Mouse (Mus musculus) intestine, embryonic 16.5 days (tissue): ENCODE results near the gene Iqgap1. TPM values are rescaled to one million over a fixed set of nuclear protein-coding genes. Genes with fewer than 3 reads are reported as not detected.

Experiments used
- ATAC-seq: fragments of 200-750 bp; cut with Nextera tagmentation; 2 replicates; pipeline ENCODE4 v1.8.0; 2017; ENCODE audit warnings: moderate TSS enrichment, moderate library complexity
- H3K27ac ChIP-seq: fragments of 300-500 bp; sonication (generic); 2 replicates; pipeline ENCODE4 v1.5.1; 2014; ENCODE audit warnings: mild to moderate bottlenecking, low read length
- H3K27me3 ChIP-seq: fragments of 300-500 bp; sonication (generic); replicated peaks from 2 replicates; pipeline ENCODE4 v1.6.1; 2014; ENCODE audit warnings: low read length, control low read depth, mixed read lengths; ENCODE audit not compliant: control insufficient read depth, insufficient read depth
- H3K36me3 ChIP-seq: fragments of 300-500 bp; sonication (generic); 2 replicates; pipeline ENCODE4 v1.6.1; 2014; ENCODE audit warnings: low read length, control low read depth; ENCODE audit not compliant: control insufficient read depth, insufficient read depth
- H3K4me1 ChIP-seq: fragments of 300-500 bp; sonication (generic); 2 replicates; pipeline ENCODE4 v1.6.1; 2014; ENCODE audit warnings: low read length, control low read depth, mixed read lengths; ENCODE audit not compliant: control insufficient read depth, insufficient read depth
- H3K4me2 ChIP-seq: fragments of 300-500 bp; sonication (generic); 2 replicates; pipeline ENCODE4 v1.6.1; 2014; ENCODE audit warnings: low read depth, low read length, control low read depth
- H3K4me3 ChIP-seq: fragments of 300-500 bp; sonication (generic); 2 replicates; pipeline ENCODE4 v1.5.1; 2014; ENCODE audit warnings: mild to moderate bottlenecking, low read length
- H3K9ac ChIP-seq: fragments of 300-500 bp; sonication (generic); 2 replicates; pipeline ENCODE4 v1.6.1; 2014; ENCODE audit warnings: low read depth, low read length
- H3K9me3 ChIP-seq: fragments of 300-500 bp; sonication (generic); 2 replicates; pipeline ENCODE4 v1.6.1; 2016; ENCODE audit warnings: low read length, control low read depth; ENCODE audit not compliant: control insufficient read depth
- WGBS: fragments of 180-500 bp; shearing (Covaris S2); extraction: QIAGEN DNeasy Blood & Tissue Kit; methylation state at CpG from one replicate; pipeline ENCODE4 v1.1.7; 2014; 5-methylcytosine and 5-hydroxymethylcytosine counted together
- polyA plus RNA-seq: library from polyadenylated mRNA; unstranded; fragments of >200 nt; fragmentation: Nextera tagmentation; extraction: Ambion mirVana; gene quantifications from 2 replicates; pipeline ENCODE4 v1.2.1, GENCODE M21; 2015

The Iqgap1 gene
- polyA plus RNA-seq, 1 experiment from 2014 or later, result 64.3 TPM

DNA sequence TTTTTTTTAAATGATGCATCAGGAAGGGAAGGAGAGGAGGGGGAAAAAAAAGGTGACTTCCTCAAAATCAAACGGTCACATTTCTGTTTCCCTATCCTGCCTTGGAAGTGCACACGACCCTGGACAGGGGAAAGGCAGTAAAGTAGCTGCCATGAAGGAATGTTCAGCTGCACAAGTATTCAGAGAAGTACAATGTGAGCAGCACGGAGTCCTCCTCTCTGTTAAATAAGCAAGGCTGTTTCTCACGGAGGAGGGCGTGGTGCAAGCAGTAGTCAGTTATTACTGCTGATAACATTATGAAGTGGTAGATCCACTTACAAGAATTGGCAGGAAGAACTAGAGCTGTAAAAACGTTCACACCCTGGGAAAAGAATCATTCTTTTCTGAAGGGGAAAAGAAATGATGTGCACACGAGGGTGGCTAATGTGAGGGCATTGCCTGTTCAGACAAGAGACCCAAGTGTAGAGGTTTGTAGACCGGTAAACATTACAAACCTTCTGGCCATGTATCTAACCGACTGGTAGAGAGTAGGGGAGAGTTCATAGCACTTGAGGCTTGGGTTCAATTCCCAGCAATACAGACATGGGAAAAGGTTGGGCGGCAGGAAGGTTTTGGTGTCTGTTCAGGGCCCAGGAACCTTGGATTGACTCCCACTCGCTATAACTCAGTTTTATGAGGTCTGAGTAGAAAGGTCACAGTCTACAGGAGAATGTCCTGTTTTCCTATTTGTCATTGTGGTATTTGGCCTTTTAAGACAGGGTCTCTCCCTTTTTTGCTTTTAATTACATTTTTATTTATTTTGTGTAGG is 1.7 kb downstream of the Iqgap1 start:
- no peaks in the 10 kb centered on the region for H3K27me3 ChIP-seq
- H3K36me3 ChIP-seq, result no peaks in the 10 kb centered on the region
- no peak overlapping the region for H3K9ac ChIP-seq
- no peaks in the 10 kb centered on the region for H3K9me3 ChIP-seq
- peak overlapping the region; percentile 79 for H3K27ac ChIP-seq
- 36% methylated on average over 11 of the region's 11 CpGs for WGBS
- ATAC-seq, result peak; percentile 94
- H3K4me3 ChIP-seq, result no peak overlapping the region
- H3K4me1 ChIP-seq, result peaks cover 2% of the 10 kb centered on the region
- H3K4me2 ChIP-seq, result no peak overlapping the region

DNA sequence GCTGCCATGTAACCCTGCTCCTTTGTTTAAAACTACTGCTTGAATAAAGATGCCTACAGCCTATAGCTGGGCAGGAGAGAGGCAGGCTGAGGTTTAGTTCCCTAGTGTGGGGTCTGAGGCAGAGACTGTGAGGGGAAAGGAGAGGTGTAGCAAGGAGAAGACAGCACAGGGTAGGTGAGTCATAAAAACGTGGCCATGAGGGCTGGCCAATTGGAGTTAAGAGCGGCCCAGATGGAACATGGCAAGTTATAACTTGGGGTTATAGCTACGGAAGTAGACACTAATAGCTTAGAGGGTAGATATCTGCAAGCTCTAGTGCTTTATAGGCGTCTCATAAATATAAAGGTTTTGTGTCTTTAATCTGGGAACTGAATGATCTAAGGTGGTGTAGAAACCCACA is 2.5 kb downstream of the Iqgap1 start:
- H3K4me3 ChIP-seq, result no peak overlapping the region
- H3K27me3 ChIP-seq, result no peaks in the 10 kb centered on the region
- no peaks in the 10 kb centered on the region for H3K9me3 ChIP-seq
- WGBS, result 57% methylated on average over 4 of the region's 4 CpGs
- H3K4me2 ChIP-seq, result no peak overlapping the region
- ATAC-seq, result peak; percentile 16
- H3K36me3 ChIP-seq, result no peaks in the 10 kb centered on the region
- H3K9ac ChIP-seq, result no peak overlapping the region
- peak overlapping the region; percentile 57 for H3K27ac ChIP-seq
- peaks cover 2% of the 10 kb centered on the region for H3K4me1 ChIP-seq

DNA sequence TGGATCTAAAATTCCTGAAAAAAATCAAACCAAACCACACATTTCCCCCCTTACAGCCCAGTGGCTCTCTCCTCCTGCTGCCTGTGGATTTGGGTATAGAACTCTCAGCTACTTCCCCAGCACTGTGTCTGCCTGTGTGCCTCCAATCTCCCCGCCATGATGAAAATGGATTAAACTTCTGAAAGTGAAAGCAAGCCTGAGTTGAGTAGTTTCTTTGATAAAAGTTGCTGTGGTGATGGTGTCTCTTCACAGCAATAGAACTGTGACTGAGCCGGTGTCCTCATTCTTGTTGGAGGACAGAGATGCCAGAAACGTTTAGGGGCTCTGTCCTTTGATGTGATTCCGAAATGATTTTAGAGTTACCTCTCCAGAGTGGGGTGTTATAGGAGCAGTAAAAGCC is 4.9 kb downstream of the Iqgap1 start:
- Histone ChIP-seq H3K4me2 (no peak overlapping the region), H3K27me3 (no peaks in the 10 kb centered on the region), H3K4me3 (no peak overlapping the region), H3K36me3 (no peaks in the 10 kb centered on the region), H3K27ac (no peak overlapping the region), H3K4me1 (peaks cover 2% of the 10 kb centered on the region), H3K9ac (no peak overlapping the region), H3K9me3 (no peaks in the 10 kb centered on the region)
- WGBS, result 77% methylated on average over 4 of the region's 4 CpGs
- no peak for ATAC-seq

DNA sequence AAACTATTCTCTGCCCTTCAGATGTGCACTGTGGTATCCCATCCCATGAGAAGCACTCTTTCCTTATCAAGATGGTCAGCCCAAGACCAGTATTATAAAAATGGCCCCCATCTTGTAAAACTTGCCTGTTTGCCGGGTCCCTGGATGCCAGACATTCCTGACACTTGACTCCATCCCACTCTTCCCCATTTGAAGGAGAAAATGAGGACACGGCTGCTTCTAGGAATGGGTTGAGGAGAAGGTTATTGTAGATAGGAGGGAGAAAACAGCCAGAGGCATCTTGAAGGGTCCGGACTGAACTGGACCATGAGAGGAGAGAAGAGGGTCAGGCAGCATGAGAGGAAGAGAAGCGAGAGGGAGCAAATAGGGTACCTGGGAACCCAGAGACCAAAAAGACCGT is 9.1 kb downstream of the Iqgap1 start:
- 60% methylated on average over 5 of the region's 5 CpGs for WGBS
- H3K36me3 ChIP-seq, result no peaks in the 10 kb centered on the region
- no peak overlapping the region for H3K4me3 ChIP-seq
- no peaks in the 10 kb centered on the region for H3K4me1 ChIP-seq
- ATAC-seq, result no peak
- H3K27ac ChIP-seq, result no peak overlapping the region
- no peaks in the 10 kb centered on the region for H3K27me3 ChIP-seq
- no peak overlapping the region for H3K9ac ChIP-seq
- H3K4me2 ChIP-seq, result no peak overlapping the region
- no peaks in the 10 kb centered on the region for H3K9me3 ChIP-seq

DNA sequence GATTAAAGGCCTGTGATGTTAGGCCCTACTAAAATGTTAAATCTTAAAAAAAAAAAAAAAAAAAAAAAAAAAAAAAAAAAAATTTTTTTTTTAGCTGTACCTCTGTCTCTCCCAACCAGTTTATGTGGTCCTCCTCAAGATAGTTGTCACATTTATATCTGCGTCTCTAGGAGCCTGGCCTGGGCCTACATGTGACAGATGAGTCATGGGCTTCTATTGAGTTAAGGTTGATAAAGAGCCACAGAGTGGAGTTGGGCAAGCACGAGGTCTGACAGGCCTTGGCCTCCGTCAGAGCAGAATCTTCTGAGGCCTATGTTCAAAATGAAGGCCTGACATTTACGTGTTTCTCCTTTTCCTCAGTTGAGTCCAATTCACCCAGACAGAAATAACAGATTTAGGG is 12.4 kb downstream of the Iqgap1 start:
- no peaks in the 10 kb centered on the region for H3K4me1 ChIP-seq
- no peaks in the 10 kb centered on the region for H3K27me3 ChIP-seq
- no peaks in the 10 kb centered on the region for H3K36me3 ChIP-seq
- 77% methylated on average over 4 of the region's 4 CpGs for WGBS
- no peak overlapping the region for H3K4me3 ChIP-seq
- H3K4me2 ChIP-seq, result no peak overlapping the region
- no peak overlapping the region for H3K9ac ChIP-seq
- 0 out of 2 replicates have a peak, but pooled peaks have one; percentile 38 for ATAC-seq
- no peaks in the 10 kb centered on the region for H3K9me3 ChIP-seq
- no peak overlapping the region for H3K27ac ChIP-seq

DNA sequence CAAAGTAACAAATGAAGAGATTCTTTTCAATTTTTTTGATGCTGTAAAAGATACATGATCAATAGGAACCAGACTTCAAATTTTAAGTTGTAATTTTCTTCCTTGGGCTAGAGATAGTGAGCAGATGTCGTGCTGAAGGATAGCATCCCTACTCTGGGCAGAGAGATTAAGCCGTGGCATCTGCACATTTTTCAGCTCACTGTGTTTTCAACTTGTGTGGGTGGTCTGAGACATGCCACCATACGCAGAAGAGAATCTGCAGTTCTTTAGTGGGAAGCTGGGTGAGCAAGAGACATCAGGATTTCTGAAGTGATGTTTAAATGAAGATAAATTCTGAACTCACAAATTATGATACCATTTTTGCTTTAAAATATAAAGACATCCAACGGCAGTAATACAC is 19.4 kb downstream of the Iqgap1 start:
- no peak overlapping the region for H3K27ac ChIP-seq
- H3K9ac ChIP-seq, result no peak overlapping the region
- H3K36me3 ChIP-seq, result no peaks in the 10 kb centered on the region
- ATAC-seq, result no peak
- WGBS, result 58% methylated on average over 4 of the region's 4 CpGs
- no peaks in the 10 kb centered on the region for H3K9me3 ChIP-seq
- H3K4me2 ChIP-seq, result no peak overlapping the region
- peaks cover 12% of the 10 kb centered on the region for H3K4me1 ChIP-seq
- no peaks in the 10 kb centered on the region for H3K27me3 ChIP-seq
- H3K4me3 ChIP-seq, result no peak overlapping the region

DNA sequence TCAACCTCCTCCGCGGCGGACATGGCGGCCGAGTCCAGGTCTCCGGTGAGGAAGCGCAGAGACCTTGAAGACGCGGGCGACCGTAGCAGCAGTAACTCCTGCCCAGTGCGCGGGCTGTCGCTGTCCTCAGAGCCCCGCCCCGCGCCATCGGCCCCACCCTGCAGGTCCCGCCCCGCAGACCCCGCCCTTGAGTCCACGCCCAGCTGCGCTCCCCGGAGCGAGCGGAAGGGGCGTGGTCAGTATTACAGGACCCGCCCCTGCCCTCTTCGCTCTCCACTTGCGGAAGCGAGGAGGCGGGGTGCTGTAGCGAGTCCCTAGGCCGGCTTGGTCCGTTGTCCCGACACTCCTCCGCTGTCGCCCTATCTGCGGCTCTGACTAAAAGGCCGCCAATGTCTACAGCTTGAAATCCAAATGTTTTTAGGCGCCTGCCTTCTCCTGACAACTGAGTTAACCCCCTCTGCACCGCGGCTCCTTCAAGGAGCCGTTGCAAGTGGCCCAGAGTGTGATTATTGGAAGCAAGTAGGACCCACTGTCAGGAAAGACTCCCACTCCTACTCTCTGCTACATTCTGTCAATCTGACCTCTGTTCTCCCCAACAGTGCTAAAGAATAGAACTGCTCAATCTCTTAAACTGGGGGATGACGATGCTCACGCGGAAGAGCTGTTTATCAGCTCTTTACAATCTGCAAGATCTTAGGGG is 22.5 kb downstream of the Iqgap1 start:
- Histone ChIP-seq H3K9ac (peak overlapping the region; percentile 91), H3K27me3 (no peaks in the 10 kb centered on the region), H3K27ac (peak overlapping the region; percentile 97), H3K36me3 (no peaks in the 10 kb centered on the region), H3K4me3 (peak overlapping the region; percentile 94), H3K4me2 (peak overlapping the region; percentile 75), H3K9me3 (no peaks in the 10 kb centered on the region), H3K4me1 (peaks cover 15% of the 10 kb centered on the region)
- peak; percentile 98 for ATAC-seq
- WGBS, result under 1% methylated on average over 47 of the region's 47 CpGs

DNA sequence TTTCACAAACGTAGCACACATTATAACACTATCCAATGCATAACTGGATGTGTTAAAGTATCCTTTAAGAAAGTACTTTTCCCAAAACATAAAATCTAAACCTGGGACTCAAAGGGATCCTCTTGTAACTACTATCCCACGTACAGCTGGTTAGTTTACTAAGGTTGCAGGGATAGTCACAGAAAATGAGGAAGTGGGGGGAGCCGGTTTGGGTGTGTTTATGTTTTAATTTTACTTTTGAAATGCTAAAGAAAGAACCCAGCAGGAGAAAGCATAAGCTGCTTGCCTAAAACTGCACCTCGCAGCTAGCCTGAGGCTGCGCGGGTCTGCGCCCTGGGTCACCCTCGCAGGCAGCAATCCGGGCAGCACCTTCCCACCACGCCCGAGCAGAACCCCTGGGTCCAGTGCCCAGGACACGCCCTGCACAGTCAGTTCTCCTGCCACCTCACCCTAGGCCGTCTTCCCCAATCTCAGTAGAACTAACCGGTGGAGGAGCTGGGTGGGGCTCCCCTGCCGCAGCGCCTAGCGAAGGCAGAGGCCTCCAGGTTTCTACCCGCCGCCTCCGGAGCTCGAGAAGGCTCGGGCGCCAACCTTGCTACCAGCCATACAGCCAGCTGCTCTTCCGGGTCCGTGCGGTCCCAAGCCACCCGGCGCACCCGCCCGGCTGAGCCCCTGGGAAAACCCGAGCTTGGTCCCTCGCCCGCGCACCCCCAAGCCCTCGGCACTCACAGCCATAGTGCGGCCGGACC is 23.2 kb downstream of the Iqgap1 start:
- peak; percentile 85 for ATAC-seq
- H3K9me3 ChIP-seq, result no peaks in the 10 kb centered on the region
- H3K4me1 ChIP-seq, result peaks cover 16% of the 10 kb centered on the region
- no peaks in the 10 kb centered on the region for H3K27me3 ChIP-seq
- 1% methylated on average over 37 of the region's 37 CpGs for WGBS
- peak overlapping the region; percentile 75 for H3K4me2 ChIP-seq
- H3K9ac ChIP-seq, result peak overlapping the region; percentile 91
- H3K36me3 ChIP-seq, result peaks cover 2% of the 10 kb centered on the region; the same call in 1 of the 2 replicates
- peak overlapping the region; percentile 97 for H3K27ac ChIP-seq
- H3K4me3 ChIP-seq, result peak overlapping the region; percentile 94

DNA sequence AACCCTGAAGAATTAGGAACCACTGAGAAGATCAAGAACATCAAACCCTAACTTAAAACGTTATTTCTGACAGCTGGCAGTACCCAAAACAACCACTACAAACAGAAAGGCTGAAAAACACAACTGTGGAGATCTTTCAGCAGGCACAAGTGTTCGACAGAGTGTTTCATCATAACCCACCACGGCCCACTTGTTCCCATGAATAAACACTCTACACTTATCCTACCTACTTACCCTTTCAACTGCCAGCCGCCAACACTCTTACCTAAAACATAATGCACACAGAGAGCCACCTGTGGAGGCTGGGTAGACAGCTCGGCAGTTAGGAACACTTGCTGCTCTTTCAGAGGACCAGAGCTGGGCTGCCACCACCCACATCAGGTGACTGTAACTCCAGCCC is 26.5 kb downstream of the Iqgap1 start:
- no peak overlapping the region for H3K4me2 ChIP-seq
- H3K4me3 ChIP-seq, result no peak overlapping the region
- ATAC-seq, result no peak
- peaks cover 15% of the 10 kb centered on the region for H3K36me3 ChIP-seq
- WGBS, result 83% methylated on average over 5 of the region's 5 CpGs
- no peak overlapping the region for H3K27ac ChIP-seq
- H3K27me3 ChIP-seq, result no peaks in the 10 kb centered on the region
- H3K4me1 ChIP-seq, result peaks cover 21% of the 10 kb centered on the region
- H3K9ac ChIP-seq, result no peak overlapping the region
- no peaks in the 10 kb centered on the region for H3K9me3 ChIP-seq
